Mouse (Mus musculus): ENCODE results near the gene Parp16.

DNA sequence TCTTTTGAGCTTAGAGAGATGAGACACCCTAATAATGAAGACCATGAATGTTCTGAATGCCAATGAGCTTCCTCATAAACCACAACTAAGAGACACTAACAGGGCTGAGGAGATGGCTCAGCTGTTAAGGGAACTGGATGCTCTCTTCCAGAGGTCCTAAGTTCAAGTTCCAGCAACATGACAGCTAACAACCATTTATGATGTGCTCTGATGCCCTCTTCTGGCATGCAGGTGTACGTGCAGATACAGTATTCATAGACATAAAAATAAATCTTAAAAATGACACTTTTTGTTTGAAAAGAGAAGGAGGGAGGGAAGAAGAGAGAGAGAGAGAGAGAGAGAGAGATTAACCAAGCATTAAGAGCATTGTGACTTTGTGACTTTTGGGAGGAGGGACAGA, 30.3 kb upstream of the Parp16 start:
- no peak for TF ChIP-seq POLR2A (IDR thresholded peaks at IDR 0.05; ENCODE audit: borderline replicate concordance, control insufficient read depth, low read depth, low read length)
- TF ChIP-seq CTCF (IDR thresholded peaks at IDR 0.05; ENCODE audit: control insufficient read depth, insufficient read depth, low read length) = 0 out of 2 replicates have a peak, but pooled peaks have one; percentile 14

Data from bone marrow, adult 2 months (tissue).